Mouse (Mus musculus): Measurements from ENCODE around the gene Sult2a1. TPM values are rescaled to one million over a fixed set of nuclear protein-coding genes. Genes with fewer than 3 reads are reported as not detected.
"Not testable (repeated sequence)": the region's sequence is repeated elsewhere in the genome, so short reads cannot be mapped to it uniquely, and the experiment has no call there.

The Sult2a1 gene
- not detected for polyA plus RNA-seq (2012; fragmentation: generic; extraction: Trizol)
- long read RNA-seq, experiment 1 = 0 reads
- long read RNA-seq, experiment 2 = 0 reads

DNA sequence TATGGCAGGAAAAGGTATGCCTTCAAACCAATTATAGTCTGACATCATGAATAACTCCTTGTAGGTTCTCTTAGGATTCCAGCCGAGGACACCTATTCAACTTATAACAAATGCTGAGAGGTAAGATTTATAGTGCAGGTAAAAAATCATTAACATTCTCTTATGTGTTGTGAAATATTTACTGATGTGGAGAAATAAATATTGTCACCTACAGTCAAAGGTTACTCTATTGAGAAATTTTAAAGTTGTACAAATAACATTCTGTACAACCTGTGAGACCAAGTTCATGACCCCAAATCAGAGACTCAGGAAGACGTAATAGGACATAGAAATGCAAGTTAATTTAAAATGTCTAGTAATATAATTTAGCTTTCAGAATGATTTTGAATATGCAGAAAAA is at the start of gene Sult2a1:
Gene Sult2a1, minus strand, starts transcription at position 101 of the 400 bp plus-strand sequence.
- not testable (repeated sequence) for H3K36me3 ChIP-seq (ENCODE audit: control insufficient read depth, insufficient read depth); H3K27me3 ChIP-seq (ENCODE audit: control insufficient read depth, insufficient read depth, insufficient read length); H3ac ChIP-seq (ENCODE audit: control insufficient read depth, insufficient read length, low read depth); H3K4me3 ChIP-seq (ENCODE audit: insufficient read depth, poor library complexity, severe bottlenecking); H3K79me3 ChIP-seq (ENCODE audit: low read depth); H3K79me2 ChIP-seq (ENCODE audit: control insufficient read depth, insufficient read depth)

DNA sequence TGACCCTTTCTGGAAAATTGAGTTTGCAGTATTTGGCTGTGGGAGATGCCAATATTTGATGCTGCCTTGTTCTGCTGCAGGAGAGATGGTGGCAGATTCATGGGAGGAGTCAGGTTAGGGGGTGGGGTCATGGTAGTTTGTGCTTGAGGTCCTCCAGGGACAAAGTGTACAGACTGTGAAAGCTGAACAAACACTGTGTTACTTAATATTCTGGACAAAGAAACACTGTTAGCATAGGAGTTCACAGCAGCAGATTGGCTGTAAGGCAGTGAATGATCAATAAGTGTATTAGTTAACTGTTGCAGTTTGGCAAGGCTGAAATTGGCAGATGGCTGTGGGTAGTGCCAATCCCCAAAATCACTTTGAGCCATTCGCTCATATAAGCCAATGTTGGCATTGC is 23.3 kb downstream of the Sult2a1 start:
- Histone ChIP-seq H3ac (ENCODE audit: control insufficient read depth, insufficient read length, low read depth) (no peak overlapping the region), H3K36me3 (ENCODE audit: control insufficient read depth, insufficient read depth) (no peaks in the 10 kb centered on the region), H3K79me3 (ENCODE audit: low read depth) (no peaks in the 10 kb centered on the region), H3K4me3 (ENCODE audit: insufficient read depth, poor library complexity, severe bottlenecking) (no peak overlapping the region), H3K79me2 (ENCODE audit: control insufficient read depth, insufficient read depth) (no peaks in the 10 kb centered on the region), H3K27me3 (ENCODE audit: control insufficient read depth, insufficient read depth, insufficient read length) (no peaks in the 10 kb centered on the region)
- TF ChIP-seq MYOD1 (IDR thresholded peaks at IDR 0.05; ENCODE audit: control insufficient read depth, insufficient read length, low read depth) (no peak), MAX (IDR thresholded peaks at IDR 0.05) (no peak), CEBPB (IDR thresholded peaks at IDR 0.05; ENCODE audit: low read depth) (no peak), FOSL1 (IDR thresholded peaks at IDR 0.05; ENCODE audit: insufficient read depth, low read length, poor library complexity, severe bottlenecking) (no peak), USF1 (IDR thresholded peaks at IDR 0.05; ENCODE audit: low read depth) (no peak), CTCF (IDR thresholded peaks at IDR 0.05; ENCODE audit: control insufficient read depth, insufficient read depth, insufficient read length) (no peak), MYOG (IDR thresholded peaks at IDR 0.05; ENCODE audit: control insufficient read depth, extremely low read depth, insufficient read length) (no peak)

Other genes with a start within 250 kb of the Sult2a1 start
- gene Sult2a5, start 213.4 kb downstream of the Sult2a1 start, polyA plus RNA-seq (2012; fragmentation: generic; extraction: Trizol) = not detected
- not detected for gene Sult2a2, start 103.9 kb downstream of the Sult2a1 start, polyA plus RNA-seq (2012; fragmentation: generic; extraction: Trizol)
- not detected for gene Sult2a4, start 152.2 kb upstream of the Sult2a1 start, polyA plus RNA-seq (2012; fragmentation: generic; extraction: Trizol)

All from C2C12 (cell line).